Mouse (Mus musculus): ENCODE data around the gene Sprr2k.

GRCm38 (mm10) chr3:92438689-92439088 lies 6.3 kb downstream of the Sprr2k start, which contains the start of gene Sprr1b:
- TF ChIP-seq POLR2A (IDR thresholded peaks at IDR 0.05; ENCODE audit: borderline replicate concordance, extremely low read depth, insufficient read depth, insufficient read length, poor library complexity, severe bottlenecking), result no peak
- no peak for TF ChIP-seq CTCF (IDR thresholded peaks at IDR 0.05; ENCODE audit: borderline replicate concordance, extremely low read depth, insufficient read depth, insufficient read length)
